Mouse (Mus musculus) CD4-positive, CD25-positive, alpha-beta regulatory T cell, adult 4 months (primary cell): ENCODE data around the gene Rhot2. TPM values are rescaled to one million over a fixed set of nuclear protein-coding genes. Genes with fewer than 3 reads are reported as not detected.

Source experiments
- ATAC-seq: one replicate; pipeline ENCODE4 v1.8.0; 2017
- polyA plus RNA-seq, 2 experiments: library from polyadenylated mRNA; unstranded; fragments of 100-300 nt; shearing (Covaris generic); gene quantifications; one replicate each; pipeline ENCODE4 v1.2.1; 2017

The Rhot2 gene
- polyA plus RNA-seq, 2 experiments from 2014 or later, result 19.1 to 47.0 TPM

DNA sequence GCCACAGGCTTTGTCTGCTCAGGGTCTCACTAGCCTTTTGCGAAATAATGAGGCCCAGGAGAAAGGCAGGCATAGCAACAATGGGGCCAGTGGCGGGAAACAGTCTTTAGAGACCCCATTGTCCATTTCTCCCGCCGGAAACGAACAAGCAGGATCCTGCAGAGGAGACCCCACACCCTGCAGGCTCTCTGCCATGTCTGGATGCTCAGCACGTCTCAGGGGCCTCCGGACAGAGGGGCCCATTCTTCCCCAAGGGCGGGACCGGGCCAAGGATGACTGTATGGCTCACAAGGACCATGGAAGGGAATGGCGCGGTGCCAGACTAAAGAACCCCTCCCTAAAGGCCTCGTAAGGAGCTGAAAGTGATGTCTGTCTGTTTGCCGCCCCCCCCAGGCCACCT lies 50.5 kb downstream of the Rhot2 start:
- no peak for ATAC-seq

DNA sequence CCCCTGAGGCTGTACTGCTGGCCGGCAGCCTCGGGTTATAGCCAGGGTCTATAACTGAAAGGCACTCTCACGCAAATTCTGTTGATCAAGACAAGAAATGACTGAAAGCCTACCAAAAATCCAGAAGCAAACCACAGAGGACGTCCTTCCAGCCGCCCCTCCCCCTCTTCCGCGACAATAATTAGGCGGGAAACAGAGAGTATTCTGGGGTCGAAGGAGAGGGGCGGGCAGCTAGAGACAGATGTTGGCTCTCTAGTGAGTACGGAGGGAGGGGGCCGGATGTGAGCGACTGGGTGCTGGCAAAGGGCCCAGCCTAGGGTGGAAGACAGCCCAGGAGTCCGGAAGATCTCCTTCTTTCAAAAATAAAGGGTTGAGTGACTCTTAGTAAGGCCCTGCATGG lies 52.0 kb downstream of the Rhot2 start, which contains the start of gene Fam173a:
TSS of gene Fam173a (minus strand) at position 287 of the 400 bp plus-strand sequence.
- peak; percentile 86 for ATAC-seq

DNA sequence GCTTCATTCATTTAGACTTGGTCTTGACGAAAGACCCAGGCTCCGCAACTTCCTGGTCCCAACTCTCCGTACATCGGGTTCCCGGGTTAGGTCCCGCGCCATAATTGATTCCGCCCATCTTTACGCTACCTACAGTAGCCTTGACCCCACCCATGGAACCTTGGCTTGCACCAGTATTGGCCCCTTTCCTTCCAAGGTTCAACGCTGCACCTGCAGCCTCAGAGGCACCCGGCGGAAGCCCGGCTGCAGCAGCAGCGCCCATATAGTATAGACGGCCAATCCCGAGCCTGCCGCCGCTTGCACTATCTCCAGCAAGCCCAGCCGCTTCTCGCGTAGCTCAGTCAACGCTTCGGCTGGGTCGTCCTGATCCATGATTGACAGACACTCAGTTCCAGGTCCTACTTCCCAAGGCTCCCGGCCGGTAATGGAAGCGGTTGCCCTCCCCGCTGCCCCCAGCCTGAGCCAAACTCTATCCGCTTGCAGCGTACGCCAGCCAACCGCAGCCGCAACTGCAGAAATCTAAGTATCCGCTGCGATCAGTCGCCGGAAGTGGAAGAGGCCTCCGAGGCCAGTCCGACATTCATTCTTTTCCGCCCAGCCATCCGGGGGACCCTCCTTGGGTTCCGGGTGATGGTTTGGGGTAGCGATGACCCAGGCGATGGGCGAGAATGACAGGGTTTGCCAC lies 52.7 kb downstream of the Rhot2 start:
- ATAC-seq, result peak; percentile 64

DNA sequence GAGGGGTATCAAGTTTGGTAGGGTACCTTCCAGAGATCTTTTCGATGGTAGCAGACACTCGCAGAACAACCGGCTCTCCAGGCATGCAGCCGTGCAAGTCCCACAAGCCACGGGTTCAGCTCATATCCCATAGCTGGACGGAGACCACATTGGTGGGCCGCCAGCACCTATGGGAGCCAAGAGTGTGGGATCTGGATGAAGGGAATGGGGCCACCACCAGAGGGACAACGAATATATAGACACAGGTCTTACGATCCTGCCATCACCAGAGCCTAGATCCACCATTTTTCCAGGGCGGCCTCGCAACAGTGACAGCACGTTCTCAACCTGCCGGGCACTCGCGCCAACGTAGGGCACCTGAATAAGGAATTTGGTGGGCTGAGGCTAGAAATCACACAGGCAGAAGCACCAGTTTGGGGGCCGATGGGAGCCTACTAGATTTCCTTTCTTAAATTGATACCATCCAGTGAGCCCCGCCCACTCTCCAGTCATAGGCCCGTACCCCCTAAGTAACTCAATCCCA lies 53.3 kb downstream of the Rhot2 start:
- ATAC-seq, result no peak

Other genes with a start within 250 kb of the Rhot2 start
- not detected for gene Gng13, start 127.7 kb downstream of the Rhot2 start, polyA plus RNA-seq
- gene Chtf18, start 117.4 kb downstream of the Rhot2 start, polyA plus RNA-seq, result 1 to 10 TPM; 3.5 to 5.9 TPM
- gene Rpusd1, start 117.2 kb downstream of the Rhot2 start, polyA plus RNA-seq, result 10 to 100 TPM; 12.8 to 16.8 TPM
- not detected for gene Mslnl, start 108.8 kb downstream of the Rhot2 start, polyA plus RNA-seq
- gene Msln, start 90.5 kb downstream of the Rhot2 start, polyA plus RNA-seq, result not detected
- 10 to 100 TPM; 21.4 to 29.8 TPM for gene Narfl, start 71.1 kb downstream of the Rhot2 start, polyA plus RNA-seq
- 10 to 100 TPM; 26.8 to 37.4 TPM for gene Haghl, start 59.2 kb downstream of the Rhot2 start, polyA plus RNA-seq
- 1 to 10 TPM in 1 of 2 experiments, under 1 TPM in 1; 0.28 to 1.4 TPM for gene Ccdc78, start 58.3 kb downstream of the Rhot2 start, polyA plus RNA-seq
- 100 to 1,000 TPM; 192 to 257 TPM for gene Fam173a, start 52.0 kb downstream of the Rhot2 start, polyA plus RNA-seq
- not detected for gene AC134908.4, start 49.2 kb downstream of the Rhot2 start, polyA plus RNA-seq
- 1 to 10 TPM; 3.6 to 7.0 TPM for gene Metrn, start 47.7 kb downstream of the Rhot2 start, polyA plus RNA-seq
- not detected for gene Fbxl16, start 35.8 kb downstream of the Rhot2 start, polyA plus RNA-seq
- gene Wdr24, start 21.2 kb downstream of the Rhot2 start, polyA plus RNA-seq, result 10 to 100 TPM; 19.4 to 53.9 TPM
- gene Jmjd8, start 16.0 kb downstream of the Rhot2 start, polyA plus RNA-seq, result 10 to 100 TPM; 22.2 to 42.8 TPM
- 10 to 100 TPM; 75.1 to 75.2 TPM for gene Stub1, start 11.4 kb downstream of the Rhot2 start, polyA plus RNA-seq
- not detected for gene Rhbdl1, start 7.6 kb downstream of the Rhot2 start, polyA plus RNA-seq
- 1 to 10 TPM in 1 of 2 experiments, under 1 TPM in 1; 0.79 to 1.7 TPM for gene Gm20683, start 3.1 kb downstream of the Rhot2 start, polyA plus RNA-seq
- 1 to 10 TPM; 3.4 to 6.8 TPM for gene Wdr90, start 16.6 kb upstream of the Rhot2 start, polyA plus RNA-seq
- gene Mcrip2, start 23.9 kb upstream of the Rhot2 start, polyA plus RNA-seq, result 1 to 10 TPM; 2.7 to 5.5 TPM
- 100 to 1,000 TPM in 1 of 2 experiments, 10 to 100 TPM in 1; 82.7 to 124 TPM for gene Mettl26, start 30.2 kb upstream of the Rhot2 start, polyA plus RNA-seq
- 1 to 10 TPM in 1 of 2 experiments, under 1 TPM in 1; 0.94 to 1.3 TPM for gene Wfikkn1, start 36.0 kb upstream of the Rhot2 start, polyA plus RNA-seq
- gene Rab40c, start 74.9 kb upstream of the Rhot2 start, polyA plus RNA-seq, result 1 to 10 TPM; 6.6 to 7.3 TPM
- 10 to 100 TPM; 27.8 to 49.3 TPM for gene Pigq, start 100.1 kb upstream of the Rhot2 start, polyA plus RNA-seq
- not detected for gene Nhlrc4, start 100.1 kb upstream of the Rhot2 start, polyA plus RNA-seq
- gene A930017K11Rik, start 107.7 kb upstream of the Rhot2 start, polyA plus RNA-seq, result not detected
- gene Capn15, start 140.9 kb upstream of the Rhot2 start, polyA plus RNA-seq, result 1 to 10 TPM; 5.3 to 6.6 TPM
- gene Rab11fip3, start 224.7 kb upstream of the Rhot2 start, polyA plus RNA-seq, result 1 to 10 TPM; 1.8 to 2.3 TPM
- 10 to 100 TPM; 27.7 to 35.1 TPM for gene Decr2, start 245.5 kb upstream of the Rhot2 start, polyA plus RNA-seq